Mouse (Mus musculus) lung, postnatal 0 days (tissue): ENCODE data around the gene Adgrb3. TPM values are rescaled to one million over a fixed set of nuclear protein-coding genes. Genes with fewer than 3 reads are reported as not detected.
A peak's percentile ranks its signal among the peaks of the same experiment; 100 is the strongest.

ENCODE experiments used
- ATAC-seq: fragments of 200-750 bp; cut with Nextera tagmentation; 2 replicates; pipeline ENCODE4 v1.8.0; 2017; ENCODE audit warnings: moderate library complexity
- DNase-seq: peaks from one replicate; pipeline ENCODE4 v3.0.0-alpha.2; 2016; ENCODE audit warnings: low spot score
- H3K27ac ChIP-seq: fragments of 300-500 bp; sonication (generic); 2 replicates; pipeline ENCODE4 v1.5.1; 2014; ENCODE audit warnings: antibody characterized with exemption, mild to moderate bottlenecking, low read length, mixed read lengths
- H3K27me3 ChIP-seq: fragments of 300-500 bp; sonication (generic); replicated peaks from 2 replicates; pipeline ENCODE4 v1.6.1; 2014; ENCODE audit warnings: low read length, mixed read lengths; ENCODE audit not compliant: insufficient read depth
- H3K36me3 ChIP-seq: fragments of 300-500 bp; sonication (generic); 2 replicates; pipeline ENCODE4 v1.6.1; 2014; ENCODE audit warnings: low read length, mixed read lengths; ENCODE audit not compliant: insufficient read depth
- H3K4me1 ChIP-seq: fragments of 300-500 bp; sonication (generic); 2 replicates; pipeline ENCODE4 v1.6.1; 2014; ENCODE audit warnings: antibody characterized with exemption, low read depth, low read length, mixed read lengths; ENCODE audit not compliant: insufficient read depth
- H3K4me2 ChIP-seq: fragments of 300-500 bp; sonication (generic); replicated peaks from 2 replicates; pipeline ENCODE4 v1.6.1; 2014; ENCODE audit warnings: low read depth, mild to moderate bottlenecking, low read length, moderate library complexity, mixed read lengths
- H3K4me3 ChIP-seq: fragments of 300-500 bp; sonication (generic); 2 replicates; pipeline ENCODE4 v1.5.1; 2014; ENCODE audit warnings: low read depth, low read length
- H3K9ac ChIP-seq: fragments of 300-500 bp; sonication (generic); replicated peaks from 2 replicates; pipeline ENCODE4 v1.6.1; 2014; ENCODE audit warnings: low read depth, mild to moderate bottlenecking
- H3K9me3 ChIP-seq: fragments of 300-500 bp; sonication (generic); 2 replicates; pipeline ENCODE4 v1.6.1; 2016; ENCODE audit warnings: low read length, mixed read lengths
- CTCF ChIP-seq: IDR thresholded peaks from 2 replicates; pipeline ENCODE4 v1.5.1; 2016; ENCODE audit warnings: antibody characterized with exemption, mild to moderate bottlenecking
- EP300 ChIP-seq: IDR thresholded peaks from 2 replicates; pipeline ENCODE4 v1.6.1; 2016; ENCODE audit warnings: antibody characterized with exemption, mild to moderate bottlenecking, control low read depth
- WGBS: fragments of 180-500 bp; shearing (Covaris S2); extraction: QIAGEN DNeasy Blood & Tissue Kit; methylation state at CpG from one replicate; pipeline ENCODE4 v1.1.7; 2014; 5-methylcytosine and 5-hydroxymethylcytosine counted together
- polyA plus RNA-seq: library from polyadenylated mRNA; unstranded; fragments of >200 nt; fragmentation: Nextera tagmentation; extraction: Ambion mirVana; gene quantifications from 2 replicates; pipeline ENCODE4 v1.2.1, GENCODE M21; 2015

Gene Adgrb3
- polyA plus RNA-seq, 1 experiment from 2014 or later, result 0.05 TPM

DNA sequence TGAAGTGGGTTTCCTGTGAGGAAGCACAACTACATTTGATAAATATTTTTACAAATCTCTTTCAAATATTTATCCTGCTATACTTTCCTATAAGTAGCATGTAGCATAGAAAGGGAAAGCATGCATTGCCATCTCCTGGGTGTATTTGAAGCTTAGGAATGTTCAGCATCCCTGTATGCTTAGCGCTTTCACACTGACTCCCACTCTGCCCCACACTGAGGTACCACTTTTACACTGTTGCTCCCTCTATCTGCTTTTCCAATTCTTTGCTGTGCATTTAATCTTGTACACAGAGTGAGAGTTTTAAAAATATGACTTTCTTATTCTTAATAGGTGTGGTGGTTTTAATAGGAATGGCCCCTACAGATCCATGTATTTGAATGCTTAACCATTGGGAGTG, 261.4 kb downstream of the Adgrb3 start:
- WGBS, result 89% methylated on average over 1 of the region's 1 CpGs
- no peak for ATAC-seq
- Histone ChIP-seq H3K4me1 (no peaks in the 10 kb centered on the region), H3K4me3 (no peak overlapping the region), H3K9ac (no peak overlapping the region), H3K9me3 (no peaks in the 10 kb centered on the region), H3K27ac (no peak overlapping the region), H3K4me2 (no peak overlapping the region), H3K27me3 (no peaks in the 10 kb centered on the region), H3K36me3 (no peaks in the 10 kb centered on the region)
- DNase-seq, result no peak
- TF ChIP-seq CTCF (no peak), EP300 (no peak)

DNA sequence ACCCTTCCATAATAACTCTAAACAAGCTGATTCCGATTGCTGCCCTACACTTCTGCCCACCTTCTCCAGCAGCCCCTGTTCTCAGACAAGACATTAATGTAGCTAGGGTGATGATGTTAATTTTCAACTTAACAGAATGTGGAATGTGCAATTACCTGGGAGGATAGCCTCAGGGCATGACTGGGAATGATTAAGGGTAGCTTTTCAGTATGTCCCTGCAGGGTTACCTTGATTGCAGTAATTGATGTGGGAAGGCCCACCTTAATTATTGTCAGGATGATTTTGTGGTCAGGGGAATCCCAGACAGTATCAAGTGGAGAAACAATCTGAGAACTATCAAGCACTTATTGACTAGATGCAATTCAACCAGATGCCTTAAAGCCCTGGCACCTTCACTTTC, 283.4 kb downstream of the Adgrb3 start:
- H3K9me3 ChIP-seq, result no peaks in the 10 kb centered on the region
- TF ChIP-seq CTCF, result no peak
- no peak for TF ChIP-seq EP300
- no peaks in the 10 kb centered on the region for H3K27me3 ChIP-seq
- no peak overlapping the region for H3K9ac ChIP-seq
- H3K27ac ChIP-seq, result no peak overlapping the region
- no peak overlapping the region for H3K4me2 ChIP-seq
- 79% methylated on average over 1 of the region's 1 CpGs for WGBS
- ATAC-seq (no peak), DNase-seq (no peak)
- no peaks in the 10 kb centered on the region for H3K36me3 ChIP-seq
- no peaks in the 10 kb centered on the region for H3K4me1 ChIP-seq
- H3K4me3 ChIP-seq, result no peak overlapping the region

GRCm38 (mm10) chr1:25543915-25544314, 285.6 kb downstream of the Adgrb3 start:
- H3K4me1 ChIP-seq, result no peaks in the 10 kb centered on the region
- no peaks in the 10 kb centered on the region for H3K27me3 ChIP-seq
- DNase-seq, result no peak
- H3K9me3 ChIP-seq, result no peaks in the 10 kb centered on the region
- TF ChIP-seq EP300 (no peak), CTCF (no peak)
- H3K27ac ChIP-seq, result no peak overlapping the region
- WGBS, result 64% methylated on average over 2 of the region's 2 CpGs
- H3K36me3 ChIP-seq, result no peaks in the 10 kb centered on the region
- ATAC-seq, result no peak
- H3K4me2 ChIP-seq, result no peak overlapping the region
- H3K4me3 ChIP-seq, result no peak overlapping the region
- H3K9ac ChIP-seq, result no peak overlapping the region

- no peaks in the 10 kb centered on the region for H3K36me3 ChIP-seq
- no peak overlapping the region for H3K4me2 ChIP-seq
- no peaks in the 10 kb centered on the region for H3K27me3 ChIP-seq
- H3K9me3 ChIP-seq, result no peaks in the 10 kb centered on the region
- ATAC-seq, result no peak
- TF ChIP-seq EP300 (no peak), CTCF (no peak)
- H3K27ac ChIP-seq, result no peak overlapping the region
- 49% methylated on average over 3 of the region's 3 CpGs for WGBS
- no peak for DNase-seq
- H3K9ac ChIP-seq, result no peak overlapping the region
- H3K4me3 ChIP-seq, result no peak overlapping the region
- no peaks in the 10 kb centered on the region for H3K4me1 ChIP-seq
Observed at GRCm38 (mm10) chr1:25542891-25543290, 286.6 kb downstream of the Adgrb3 start.

DNA sequence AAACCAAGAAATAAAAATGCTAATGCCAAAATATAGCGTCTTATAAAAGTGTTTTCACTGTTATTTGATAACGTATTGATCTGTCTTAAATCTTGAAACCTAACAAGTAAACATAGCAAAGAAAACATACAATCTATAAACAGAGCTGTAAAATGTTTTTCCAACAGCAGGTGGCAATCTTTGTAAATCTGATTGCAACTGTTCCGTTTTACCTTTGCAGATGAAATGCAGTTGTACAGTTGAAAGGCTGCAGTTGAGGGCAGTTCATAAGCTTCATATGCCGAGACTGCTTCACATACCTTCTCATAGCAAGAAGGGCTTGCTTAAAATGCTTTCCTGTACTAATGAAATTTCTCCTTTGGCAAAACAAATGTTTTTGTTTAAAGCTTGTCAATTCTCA, 302.5 kb downstream of the Adgrb3 start:
- H3K36me3 ChIP-seq, result no peaks in the 10 kb centered on the region
- H3K9ac ChIP-seq, result no peak overlapping the region
- DNase-seq, result peak; percentile 7
- 61% methylated on average over 4 of the region's 4 CpGs for WGBS
- H3K9me3 ChIP-seq, result no peaks in the 10 kb centered on the region
- no peak overlapping the region for H3K4me3 ChIP-seq
- no peaks in the 10 kb centered on the region for H3K27me3 ChIP-seq
- ATAC-seq, result no peak
- H3K27ac ChIP-seq, result no peak overlapping the region
- H3K4me2 ChIP-seq, result no peak overlapping the region
- H3K4me1 ChIP-seq, result no peaks in the 10 kb centered on the region
- no peak for TF ChIP-seq CTCF
- no peak for TF ChIP-seq EP300

GRCm38 (mm10) chr1:25510321-25511055, 319.0 kb downstream of the Adgrb3 start:
- no peaks in the 10 kb centered on the region for H3K27me3 ChIP-seq
- no peaks in the 10 kb centered on the region for H3K36me3 ChIP-seq
- TF ChIP-seq EP300 (no peak), CTCF (peak; percentile 79)
- H3K9me3 ChIP-seq, result no peaks in the 10 kb centered on the region
- peak; percentile 31 for DNase-seq
- no peak for ATAC-seq
- no peak overlapping the region for H3K4me3 ChIP-seq
- H3K27ac ChIP-seq, result no peak overlapping the region
- 54% methylated on average over 10 of the region's 10 CpGs for WGBS
- no peak overlapping the region for H3K4me2 ChIP-seq
- no peaks in the 10 kb centered on the region for H3K4me1 ChIP-seq
- H3K9ac ChIP-seq, result no peak overlapping the region

DNA sequence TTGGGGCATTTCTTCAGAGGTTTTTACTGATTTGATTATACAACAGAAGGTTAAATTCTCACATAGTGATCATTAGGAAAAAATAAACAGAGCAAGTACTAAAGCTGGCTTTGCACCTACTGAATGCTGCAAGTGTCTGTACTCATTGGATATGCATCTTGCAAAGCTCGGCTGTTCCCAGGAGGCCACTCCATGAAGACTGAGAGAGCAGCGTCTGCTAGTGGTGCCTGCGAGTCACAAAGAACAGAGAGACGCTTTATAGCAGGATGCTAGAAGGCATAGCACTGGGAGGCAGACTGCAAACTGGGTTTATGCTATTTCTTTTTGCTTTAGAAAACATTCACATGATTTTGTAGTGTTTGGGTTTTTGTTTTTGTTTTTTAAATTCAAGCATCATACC, 325.2 kb downstream of the Adgrb3 start:
- WGBS, result 31% methylated on average over 4 of the region's 4 CpGs
- H3K27ac ChIP-seq, result no peak overlapping the region
- H3K4me2 ChIP-seq, result no peak overlapping the region
- H3K9me3 ChIP-seq, result no peaks in the 10 kb centered on the region
- no peak overlapping the region for H3K4me3 ChIP-seq
- no peaks in the 10 kb centered on the region for H3K4me1 ChIP-seq
- no peak overlapping the region for H3K9ac ChIP-seq
- DNase-seq (no peak), ATAC-seq (no peak)
- TF ChIP-seq CTCF, result no peak
- TF ChIP-seq EP300, result no peak
- H3K36me3 ChIP-seq, result no peaks in the 10 kb centered on the region
- H3K27me3 ChIP-seq, result no peaks in the 10 kb centered on the region
